Mouse (Mus musculus): ENCODE measurements around the gene Angel2.
"Not testable (repeated sequence)": the region's sequence is repeated elsewhere in the genome, so short reads cannot be mapped to it uniquely, and the experiment has no call there.

Angel2 gene

DNA sequence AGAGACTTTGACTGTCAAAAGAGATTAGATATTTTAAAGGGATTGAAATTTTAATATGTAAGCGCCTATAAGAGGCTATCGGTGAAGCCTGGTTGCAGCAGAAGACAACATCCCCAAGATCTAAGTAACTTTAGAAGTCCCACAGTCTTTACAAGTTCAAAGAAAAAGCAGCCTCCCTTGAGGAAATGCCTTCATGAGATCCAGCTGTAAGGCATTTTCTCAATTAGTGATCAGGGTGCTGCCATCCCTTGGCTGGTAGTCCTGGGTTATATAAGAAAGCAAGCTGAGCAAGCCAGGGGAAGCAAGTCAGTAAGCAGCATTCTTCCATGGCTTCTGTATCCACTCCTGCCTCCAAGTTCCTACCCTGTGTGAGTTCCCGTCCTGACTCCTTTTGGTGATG, at the start of gene Angel2:
Gene Angel2 (plus strand): TSS at position 301 of the 400 bp plus-strand sequence.
- not testable (repeated sequence) for DNase-seq

DNA sequence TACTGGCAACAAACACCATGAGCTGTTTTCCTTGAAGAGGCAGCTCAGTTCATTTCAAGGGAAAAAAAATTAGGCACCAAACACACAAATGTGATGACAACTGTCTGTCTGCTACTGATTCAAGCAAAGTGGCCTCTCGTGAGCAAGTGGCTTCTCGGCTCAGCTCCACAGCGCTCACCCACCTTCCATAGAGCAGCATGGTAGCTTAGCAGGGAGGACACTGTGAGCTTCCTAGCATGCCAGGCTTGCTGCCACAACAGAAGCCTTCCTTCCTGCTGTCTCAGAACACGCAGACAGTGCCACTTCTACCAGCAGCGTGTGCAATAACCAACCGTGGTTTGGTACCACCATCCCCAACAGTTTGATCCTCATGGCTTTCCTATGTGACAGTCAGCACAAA, 49.2 kb upstream of the Angel2 start:
- peak; percentile 71 for DNase-seq

DNA sequence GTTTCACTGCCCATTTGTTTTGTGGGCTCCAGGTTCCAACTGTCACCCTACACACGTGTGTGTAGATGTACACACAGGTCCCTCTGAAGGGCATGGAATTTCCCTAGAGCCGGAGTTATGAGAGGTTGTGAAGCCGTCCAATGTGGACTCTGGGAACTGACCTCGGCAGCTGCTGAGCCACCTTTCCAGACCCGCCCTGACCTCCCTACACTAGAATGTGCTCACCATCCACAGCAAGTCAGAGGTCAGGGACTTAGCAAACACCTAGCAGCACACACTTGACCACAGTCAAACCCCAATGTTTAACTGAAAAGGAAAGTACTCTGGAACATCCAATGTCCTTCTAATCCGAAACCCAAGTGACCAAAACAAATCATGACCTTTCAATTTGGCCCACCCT, 44.3 kb upstream of the Angel2 start:
- DNase-seq: no peak

DNA sequence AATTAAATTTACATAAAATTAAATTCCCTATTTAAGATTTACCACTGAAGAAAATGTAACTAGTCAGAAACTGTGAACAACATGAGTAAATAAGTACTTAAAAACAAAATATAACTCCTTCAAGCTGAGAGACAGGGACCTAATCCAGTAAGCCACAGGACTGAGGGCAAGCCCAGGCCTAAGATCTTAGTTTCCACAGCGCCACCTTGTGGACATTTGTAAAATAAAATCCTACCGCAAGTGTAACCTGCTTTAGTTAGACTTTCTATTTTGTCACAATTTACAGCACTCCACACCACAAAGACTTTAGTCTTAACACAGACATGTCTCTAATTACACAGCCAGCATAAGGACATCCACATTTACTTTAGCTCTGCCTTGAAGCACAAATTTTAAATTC, 43.5 kb upstream of the Angel2 start:
- no peak for DNase-seq

DNA sequence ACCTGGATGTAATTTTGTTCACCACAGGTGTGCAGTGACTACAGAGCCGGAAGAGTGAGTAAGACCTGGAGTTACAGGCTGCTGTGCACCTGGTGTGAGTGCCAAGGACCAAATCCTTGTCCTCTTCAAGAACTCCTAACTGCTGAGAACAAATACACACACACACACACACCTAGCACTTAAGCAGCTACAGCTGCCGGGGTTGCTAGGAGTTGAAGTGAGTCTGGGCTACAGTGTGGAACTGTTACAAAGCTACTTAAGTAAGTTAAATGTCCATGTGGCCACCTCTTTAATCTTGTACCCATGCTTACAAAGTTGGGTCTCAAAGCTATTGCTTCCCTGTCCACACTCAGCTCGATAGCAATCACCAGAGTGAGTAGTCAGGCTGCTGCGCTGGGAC, 38.9 kb upstream of the Angel2 start:
- no peak for DNase-seq

DNA sequence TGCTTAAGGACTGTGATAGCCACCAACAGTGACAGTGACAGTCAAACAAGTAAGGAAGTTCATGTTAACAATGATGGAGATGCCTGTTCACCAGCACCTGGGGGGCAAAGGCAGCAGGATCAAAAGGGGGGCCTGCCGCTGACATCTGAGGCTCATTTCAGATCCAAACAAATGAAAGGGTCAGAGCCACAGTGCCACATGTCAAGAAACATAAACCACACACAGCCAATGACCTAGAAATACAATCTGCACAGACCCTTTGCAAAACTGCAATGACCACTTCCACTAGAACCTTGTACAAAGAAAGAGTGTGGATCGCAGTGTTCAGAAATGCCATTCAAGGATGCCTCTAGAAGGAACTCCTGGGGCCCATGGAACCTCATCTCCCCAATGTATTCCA, 36.9 kb upstream of the Angel2 start:
- no peak for DNase-seq

DNA sequence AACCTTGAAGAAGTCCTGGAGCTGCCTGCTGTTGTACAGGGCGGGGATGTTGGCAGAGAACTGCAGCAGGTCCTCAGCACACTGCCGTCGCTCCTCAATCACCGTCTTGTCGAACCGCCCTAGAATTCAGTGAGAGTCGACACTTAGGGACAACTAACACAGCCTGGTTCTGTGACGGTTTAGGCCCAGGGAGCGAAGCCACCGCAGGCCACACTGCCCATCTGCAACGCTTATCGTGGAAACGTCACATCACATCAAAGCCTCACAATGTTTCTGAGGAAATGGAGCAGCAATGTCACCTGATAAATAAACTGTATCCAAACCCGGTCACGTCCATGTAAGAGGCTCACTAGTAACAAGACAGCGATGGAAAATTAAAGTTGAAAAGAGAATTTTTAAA, 36.3 kb upstream of the Angel2 start:
- no peak for DNase-seq

- no peak for DNase-seq
Measured at GRCm38 (mm10) chr1:190893559-190894167, 31.2 kb upstream of the Angel2 start.

DNA sequence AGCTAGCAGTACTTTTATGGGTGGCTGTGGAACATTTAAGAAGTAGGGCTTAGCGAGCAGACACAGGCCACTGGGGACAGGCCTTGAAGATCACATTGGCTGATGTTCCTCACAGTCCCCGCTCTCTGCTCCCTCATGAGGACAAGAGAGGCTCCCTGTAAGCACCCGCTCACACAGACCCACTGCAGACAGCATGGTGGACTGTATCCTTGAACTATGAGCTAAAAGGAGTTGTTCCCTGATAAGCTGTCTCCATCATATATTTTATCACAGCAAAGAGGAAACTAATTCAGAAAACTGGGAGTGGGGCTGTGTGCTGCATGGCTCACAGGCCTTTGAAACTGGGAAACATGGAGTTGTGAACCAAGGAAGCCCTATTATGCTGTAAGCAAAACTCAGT, 26.7 kb upstream of the Angel2 start:
- no peak for DNase-seq

DNA sequence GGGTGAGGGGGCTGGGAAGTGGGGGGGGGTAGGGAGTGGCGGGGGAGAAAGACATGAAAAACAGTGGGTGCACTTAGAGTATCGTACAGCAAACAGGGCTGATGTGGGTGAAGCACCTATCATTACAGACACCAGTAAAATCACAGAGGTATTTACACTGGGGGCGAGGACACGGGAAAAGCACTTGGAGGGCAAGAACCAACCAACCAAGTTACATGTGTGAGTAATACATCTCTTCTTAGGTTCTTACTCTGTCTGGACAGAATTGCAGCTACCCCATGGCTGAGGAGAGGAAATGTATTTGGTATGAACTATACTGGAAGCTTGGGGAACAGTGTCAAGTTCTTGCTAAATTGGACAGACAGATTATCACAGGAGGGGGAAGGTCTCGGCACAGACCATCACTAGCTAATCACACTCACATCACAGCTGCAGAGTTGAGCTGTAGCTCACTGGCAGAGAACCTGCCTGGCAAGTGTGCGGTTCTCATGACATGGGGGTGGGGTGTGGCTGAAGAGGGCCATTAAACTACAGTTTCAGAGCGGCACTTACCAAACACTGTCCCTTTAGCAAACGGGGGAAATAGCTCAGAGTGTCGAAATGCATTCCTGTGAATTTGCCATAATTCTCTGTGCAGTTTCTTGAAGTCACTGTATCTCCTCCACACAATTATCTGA, 25.9 kb upstream of the Angel2 start:
- no peak for DNase-seq

DNA sequence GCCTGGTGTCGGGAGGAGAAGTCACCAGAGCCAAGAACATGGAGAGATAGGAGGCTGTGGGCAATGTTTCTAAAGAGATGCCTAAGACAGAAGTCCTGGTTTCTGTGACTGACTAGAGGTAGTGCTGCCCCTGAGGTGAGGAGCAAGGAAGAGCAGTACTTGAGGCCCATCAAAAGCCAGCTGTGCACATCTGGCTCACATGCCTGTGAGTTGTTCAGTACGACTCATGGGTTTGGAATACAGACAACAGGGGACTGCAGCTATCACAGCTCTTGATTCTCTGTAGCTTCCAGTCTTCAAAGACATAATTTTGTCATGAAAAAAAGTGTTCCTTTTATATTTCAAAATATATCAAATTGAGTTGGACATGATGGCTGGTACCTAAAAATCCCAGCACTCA, 23.8 kb upstream of the Angel2 start:
- DNase-seq: no peak

GRCm38 (mm10) chr1:190904136-190904535, 20.8 kb upstream of the Angel2 start:
- no peak for DNase-seq

DNA sequence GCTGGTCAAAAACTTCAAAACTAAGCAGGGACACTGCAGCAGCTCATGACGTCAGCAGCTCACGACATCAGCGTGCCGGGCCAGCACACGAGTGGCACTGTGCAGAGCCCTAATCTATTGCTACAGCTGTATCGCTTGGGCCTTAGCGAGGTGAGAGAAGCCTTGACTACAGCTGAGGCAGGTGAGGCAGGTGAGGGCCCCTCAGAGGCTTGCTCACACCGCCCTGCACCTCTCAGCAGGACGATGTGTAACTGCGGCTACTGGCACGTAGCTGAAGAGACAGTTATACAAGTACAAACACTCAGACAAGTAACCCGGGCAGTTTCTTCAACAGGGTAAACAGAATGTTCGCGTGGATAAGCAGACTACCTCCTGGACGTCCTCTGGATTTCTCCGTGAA, 20.2 kb upstream of the Angel2 start:
- no peak for DNase-seq

DNA sequence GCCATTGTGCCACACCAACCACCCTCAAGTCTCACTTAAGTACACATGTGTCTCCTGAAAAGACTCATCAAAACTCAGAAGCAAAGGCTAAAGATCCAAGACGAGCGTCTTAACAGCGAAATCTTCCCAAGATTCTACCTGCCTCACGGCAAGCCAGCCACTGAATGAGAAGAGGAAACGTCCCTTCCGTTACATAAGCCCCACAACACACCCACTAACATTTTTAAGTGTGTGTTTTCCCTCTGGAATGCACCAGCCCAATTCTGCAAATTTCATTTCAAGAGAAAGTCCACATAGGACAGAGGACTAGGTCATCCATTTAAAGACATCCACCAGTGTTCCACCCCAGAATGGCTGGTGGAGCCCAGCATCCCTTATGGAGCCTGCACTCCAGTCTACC, 14.1 kb upstream of the Angel2 start:
- DNase-seq: no peak

DNA sequence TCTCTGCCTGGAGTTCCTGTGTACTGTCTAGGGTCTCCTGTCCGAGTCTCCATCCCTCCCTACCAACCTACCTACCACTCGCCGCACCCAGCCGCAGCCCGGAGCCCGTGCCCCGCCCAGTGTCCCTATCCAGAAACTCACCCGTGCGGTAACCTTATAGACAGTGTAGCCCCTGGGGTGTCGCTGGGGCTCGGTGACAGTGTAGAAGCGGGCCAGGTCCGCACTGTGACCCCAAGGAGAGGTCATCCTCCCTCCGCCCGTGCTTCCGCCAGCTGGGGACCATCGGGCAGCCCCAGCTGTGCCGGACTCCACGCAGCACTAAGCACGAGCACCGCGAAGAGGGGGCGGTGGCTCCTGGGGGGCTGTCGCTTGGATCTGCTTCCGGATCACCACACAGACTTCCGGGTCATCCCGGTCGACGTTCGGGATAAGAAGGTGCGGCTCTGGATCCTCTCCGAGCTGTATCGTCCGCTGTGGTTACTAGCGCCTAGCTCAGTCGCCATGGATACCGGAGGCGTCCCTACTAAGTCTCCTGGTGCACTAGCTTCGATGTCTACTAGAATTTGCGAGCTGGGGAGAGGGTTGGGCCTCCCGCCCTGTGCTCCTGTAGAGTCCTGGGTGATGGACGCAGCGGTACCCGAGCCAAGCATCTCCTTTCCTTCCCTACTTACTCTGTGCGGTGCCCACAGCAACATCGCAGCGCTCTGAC, 13.3 kb upstream of the Angel2 start, which contains the start of gene Rps6kc1:
Gene Rps6kc1 (minus strand): TSS at position 356 of the 709 bp plus-strand sequence.
- peak; percentile 89 for DNase-seq

GRCm38 (mm10) chr1:190912623-190913022, 12.3 kb upstream of the Angel2 start:
- DNase-seq: no peak

DNA sequence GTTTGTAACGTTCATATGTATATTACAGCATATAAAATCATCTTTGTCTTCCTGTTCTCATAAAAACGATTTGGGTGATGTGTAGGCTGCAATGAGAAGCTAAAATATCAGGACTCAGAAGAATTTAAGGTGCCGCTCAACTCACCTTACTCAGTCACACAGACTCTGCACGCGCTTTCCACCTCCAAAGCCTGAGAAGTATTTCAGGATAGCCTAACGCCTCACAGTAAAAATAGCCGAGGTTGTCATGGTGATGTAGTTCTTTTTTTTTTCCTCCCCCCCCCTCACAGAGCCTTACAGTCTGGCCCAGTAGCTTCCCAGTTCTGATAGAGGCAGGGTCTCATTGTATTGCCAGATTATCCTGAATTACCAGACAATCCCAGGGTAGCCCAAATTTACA, 6.0 kb upstream of the Angel2 start:
- DNase-seq: peak; percentile 59

DNA sequence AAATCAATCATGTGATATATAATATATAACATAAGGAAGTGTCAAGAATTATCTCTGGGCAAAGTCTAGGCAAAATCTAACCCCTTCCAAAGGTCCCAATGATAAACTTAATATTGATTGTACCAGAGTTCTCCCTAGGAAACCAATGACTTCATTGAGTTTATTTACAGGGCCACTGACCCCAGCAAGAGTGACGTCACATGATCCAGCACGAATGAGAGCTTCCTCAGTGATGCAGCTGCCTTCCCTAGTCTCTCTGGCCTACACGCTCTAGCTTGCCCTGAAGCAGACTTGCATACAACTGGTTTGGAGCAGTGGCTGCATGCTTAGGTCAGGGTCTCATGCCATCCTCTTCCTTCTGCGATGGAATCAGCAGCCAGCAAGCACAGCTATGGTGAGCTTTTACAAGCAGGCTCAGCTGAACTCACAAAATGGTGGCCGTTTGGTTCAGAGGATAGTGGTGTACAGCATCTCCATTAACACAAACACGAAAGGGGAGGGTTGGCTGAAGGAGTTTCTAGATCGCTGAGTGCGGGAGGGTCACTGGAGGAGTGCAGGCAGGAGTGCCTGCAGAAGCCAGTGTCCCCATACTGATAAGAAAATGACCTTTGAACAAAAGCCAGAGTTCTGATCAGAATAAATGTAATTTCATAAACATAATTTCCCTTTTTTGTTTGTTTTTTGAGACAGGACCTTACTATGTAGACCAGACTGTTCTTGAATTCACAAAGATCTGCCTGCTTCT, 5.0 kb upstream of the Angel2 start:
- no peak for DNase-seq

DNA sequence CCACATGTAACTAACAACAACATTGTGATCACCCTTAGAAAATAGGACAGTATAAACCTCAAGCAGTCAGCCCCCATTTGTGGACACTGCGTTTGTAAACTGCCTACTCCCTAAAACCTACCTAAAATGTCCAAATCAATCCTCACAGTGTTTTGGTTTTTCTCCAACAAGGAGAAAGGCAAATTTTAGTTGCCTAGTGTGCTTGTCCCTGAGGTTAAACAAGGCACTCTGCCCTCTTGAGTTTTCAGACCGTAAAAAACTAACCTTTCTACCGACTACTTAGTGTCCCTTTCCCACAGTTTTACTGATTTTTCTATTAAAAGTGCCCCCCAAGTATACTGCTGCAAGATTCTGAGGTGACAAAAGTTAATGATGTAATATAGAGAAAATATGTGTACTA, 2.4 kb downstream of the Angel2 start:
- no peak for DNase-seq

GRCm38 (mm10) chr1:190927751-190928369, 2.9 kb downstream of the Angel2 start:
- no peak for DNase-seq

DNA sequence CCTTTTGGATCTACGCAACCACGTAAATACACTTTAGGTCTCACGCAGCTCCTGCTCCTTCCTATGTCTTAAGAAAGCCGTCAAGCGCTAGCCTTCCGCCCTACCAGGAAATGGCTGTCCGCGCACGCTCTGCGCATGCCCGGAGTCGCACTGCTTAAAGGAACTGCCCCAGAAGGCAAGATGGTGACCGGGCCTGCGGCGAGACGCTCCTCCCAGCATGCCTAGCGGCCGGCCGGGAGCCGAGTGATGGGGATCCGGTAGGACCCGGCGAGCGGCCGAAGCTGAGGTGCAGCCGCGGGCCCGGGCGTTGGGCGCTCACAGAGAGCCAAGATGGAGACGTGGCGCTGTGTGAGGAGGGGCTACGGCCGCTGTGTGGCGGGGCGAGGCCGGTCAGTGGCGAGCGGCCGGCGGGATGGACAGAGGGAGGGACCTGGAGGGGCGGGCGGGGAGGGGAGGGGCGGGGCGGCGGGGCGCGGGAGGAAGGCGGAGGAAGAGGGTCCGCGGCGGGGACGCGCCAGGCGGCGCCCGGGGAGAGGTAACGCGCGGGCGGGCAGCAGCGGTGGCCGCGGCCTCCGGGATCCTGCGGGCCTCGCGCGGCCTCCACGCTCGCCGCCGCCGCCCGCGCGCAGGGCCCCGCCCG, 3.6 kb downstream of the Angel2 start:
- peak; percentile 98 for DNase-seq

- peak; percentile 38 for DNase-seq
Measured at GRCm38 (mm10) chr1:190929010-190929695, 4.2 kb downstream of the Angel2 start.

Data from layer of hippocampus, adult 9-11 months (tissue).